Mouse (Mus musculus) Muller cell, postnatal 12 days (primary cell): ENCODE measurements at regions not wholly inside any gene's neighbourhood (a gene's known extent, or its start where the extent isn't known, plus 50 kb on each side); places are given as distances from the start of the nearest gene placed in this dataset.

Source experiments
- DNase-seq: peaks from one replicate; pipeline ENCODE4 v3.0.0-alpha.2; 2015; ENCODE audit errors: inconsistent ontology term

DNA sequence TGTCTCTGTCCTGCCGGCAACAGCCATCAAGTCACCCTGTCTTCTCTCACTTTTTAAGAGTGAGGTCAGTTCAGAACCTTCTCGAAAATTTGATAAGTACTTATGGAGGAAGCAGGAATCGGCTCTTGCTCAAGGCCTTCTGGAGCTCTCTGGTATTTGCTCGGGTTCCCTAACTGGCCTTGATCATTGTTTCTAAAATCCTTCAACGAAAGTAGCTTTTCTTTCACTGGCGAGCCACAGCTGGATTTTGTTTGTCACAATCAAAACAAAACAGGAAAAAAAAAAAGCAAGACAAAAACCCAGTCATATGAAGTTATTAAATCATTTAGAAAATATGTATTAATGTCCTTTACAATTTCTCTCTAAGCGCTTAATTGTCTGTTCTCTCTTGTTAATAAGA, 156.6 kb upstream of the Tex13c2 start:
- no peak for DNase-seq

DNA sequence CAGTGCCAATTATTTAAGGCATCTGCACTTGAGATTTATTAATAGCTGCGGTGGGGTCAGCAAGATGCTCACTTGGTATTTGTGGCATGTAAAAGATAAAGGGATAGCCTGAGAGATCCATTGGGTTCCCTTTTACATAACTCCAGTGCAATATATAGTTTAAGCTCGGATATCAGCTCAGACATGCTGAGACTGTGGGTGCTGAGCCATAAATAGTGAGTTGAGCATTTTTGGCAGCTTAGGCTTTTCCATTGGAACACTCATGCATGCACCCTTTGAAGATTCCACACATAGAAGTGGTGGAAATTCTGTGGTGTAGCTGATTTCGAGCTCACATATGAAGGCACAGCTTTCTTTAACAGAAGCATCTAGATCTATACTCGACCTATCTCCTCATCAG, 155.9 kb upstream of the Tex13c2 start:
- DNase-seq = peak; percentile 73

DNA sequence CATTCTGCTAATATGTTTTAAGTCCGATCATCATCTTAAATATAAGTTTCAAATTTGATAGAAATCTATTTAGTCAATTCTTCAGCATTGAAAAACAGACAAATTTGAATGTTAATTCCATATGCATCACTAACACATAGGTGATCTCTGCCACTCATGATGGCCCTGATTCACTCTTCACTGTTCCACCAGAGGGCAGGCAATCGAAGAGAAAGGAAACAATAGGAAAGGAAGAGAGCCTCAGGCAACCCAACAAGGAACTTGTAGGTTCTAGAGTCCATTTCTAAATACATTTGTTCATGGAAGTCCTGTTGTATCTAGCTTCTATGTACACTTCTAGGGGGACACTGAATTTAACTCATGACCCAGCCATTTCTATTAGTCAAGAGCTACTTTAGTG, 154.7 kb upstream of the Tex13c2 start:
- no peak for DNase-seq

DNA sequence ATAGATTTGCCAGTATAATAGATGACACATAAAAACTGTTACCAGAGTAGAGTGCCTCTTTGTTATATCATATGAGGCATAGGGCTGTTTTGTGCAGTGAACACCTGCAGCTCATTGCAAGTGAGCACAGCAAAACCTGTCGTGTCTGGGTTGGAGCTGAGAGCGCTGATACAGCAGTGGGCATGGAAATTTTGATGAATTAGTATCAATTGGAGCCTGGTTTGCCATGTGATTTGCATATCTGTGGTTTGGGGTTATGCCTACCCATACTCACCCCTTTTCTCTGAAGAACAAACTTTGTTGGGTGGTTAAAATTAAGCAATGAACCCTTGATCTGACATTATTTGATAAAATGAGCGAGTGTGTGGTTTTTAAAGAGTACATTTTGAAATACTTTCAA, 152.7 kb upstream of the Tex13c2 start:
- DNase-seq = no peak

DNA sequence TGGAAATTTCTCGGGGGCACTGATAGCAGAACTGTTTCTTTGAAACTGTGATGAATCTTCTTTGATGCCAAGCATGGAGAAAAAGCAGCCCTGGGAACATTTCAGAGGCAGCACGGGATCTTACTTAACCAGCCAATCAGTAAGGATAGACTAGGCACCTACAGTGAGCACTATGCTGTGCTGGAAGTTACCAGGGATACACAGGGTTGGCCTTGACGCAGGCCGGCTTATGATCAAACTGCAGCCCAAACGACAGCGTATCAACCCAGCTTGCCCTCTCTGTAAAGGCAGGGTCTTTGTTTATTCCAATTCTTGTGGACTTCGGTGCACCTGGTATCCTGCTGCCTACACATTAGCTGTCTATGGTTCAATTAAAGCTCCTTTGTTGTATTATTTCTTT, 147.1 kb upstream of the Tex13c2 start:
- DNase-seq = no peak

DNA sequence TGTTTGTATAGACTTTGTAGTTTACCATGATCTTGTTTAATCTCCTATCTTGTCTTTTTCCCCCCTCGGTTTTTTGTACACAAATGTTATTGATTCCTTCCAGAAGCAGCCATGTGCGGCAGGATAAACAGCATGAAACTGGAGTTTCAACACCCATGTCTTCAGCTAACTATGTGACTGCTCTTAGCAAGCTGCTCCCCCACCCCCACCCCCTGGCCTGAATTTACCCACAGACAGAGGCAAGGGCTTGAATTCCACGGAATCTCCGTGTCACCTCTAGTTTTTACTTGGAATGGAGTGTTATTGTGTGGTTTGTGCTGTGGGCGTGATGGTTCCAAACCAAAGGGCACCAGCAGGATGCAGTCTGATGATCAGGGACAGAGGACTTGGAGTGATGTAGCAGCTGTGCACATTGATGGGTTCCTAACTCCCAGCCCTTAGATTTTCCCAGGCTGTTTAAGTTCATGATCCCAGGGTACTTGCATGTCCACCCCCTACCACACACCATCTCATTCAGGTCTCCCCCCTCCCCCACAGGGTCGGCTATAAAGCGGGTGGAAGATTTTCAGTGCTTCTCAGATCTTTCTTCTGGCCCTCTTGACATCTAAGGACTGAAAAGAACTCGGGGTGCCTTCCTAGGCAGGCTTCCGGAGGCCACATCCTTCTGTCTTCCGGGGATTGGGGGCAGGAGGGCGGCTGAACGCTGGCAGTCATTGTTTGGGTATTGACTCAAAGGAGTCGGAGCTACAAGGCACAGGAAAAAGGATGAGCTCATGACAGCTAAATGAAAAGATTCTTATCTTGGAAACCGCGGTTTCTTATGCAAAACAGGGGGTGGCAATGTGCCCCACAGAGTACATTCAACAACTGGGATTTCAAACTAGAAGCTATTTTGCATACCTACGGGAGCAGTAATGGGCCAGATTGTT, 146.3 kb upstream of the Tex13c2 start:
- DNase-seq = peak; percentile 88

DNA sequence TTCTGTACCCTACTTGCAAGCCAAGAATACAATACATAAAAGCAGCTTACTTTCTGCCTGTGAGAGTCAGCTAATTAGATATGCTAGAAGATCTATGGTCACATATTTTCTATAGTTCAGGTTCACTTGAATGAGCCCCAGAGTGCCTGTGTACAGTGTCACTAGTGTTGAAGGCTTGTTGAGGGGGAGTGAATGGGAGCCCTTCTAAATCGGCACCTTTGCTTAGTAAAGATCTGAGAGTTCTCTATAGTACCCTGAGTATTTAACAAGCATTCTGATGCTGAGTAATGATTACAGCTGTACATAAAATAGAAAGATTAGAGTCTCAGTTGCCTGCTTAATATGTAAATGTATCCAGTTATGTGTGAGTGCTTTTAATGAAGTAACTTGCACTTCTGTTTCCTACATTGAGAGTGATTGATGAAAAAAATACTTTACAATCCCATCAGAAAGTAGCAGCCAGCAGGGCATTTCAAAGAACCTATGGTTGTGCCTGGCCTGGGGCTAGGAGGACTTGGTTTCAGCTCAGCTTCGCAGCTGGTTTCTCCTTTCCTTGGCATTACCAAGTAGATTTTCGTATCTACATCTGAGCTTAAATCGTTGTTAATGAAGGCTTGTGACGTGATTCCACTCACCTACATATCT, 136.8 kb upstream of the Tex13c2 start:
- no peak for DNase-seq

DNA sequence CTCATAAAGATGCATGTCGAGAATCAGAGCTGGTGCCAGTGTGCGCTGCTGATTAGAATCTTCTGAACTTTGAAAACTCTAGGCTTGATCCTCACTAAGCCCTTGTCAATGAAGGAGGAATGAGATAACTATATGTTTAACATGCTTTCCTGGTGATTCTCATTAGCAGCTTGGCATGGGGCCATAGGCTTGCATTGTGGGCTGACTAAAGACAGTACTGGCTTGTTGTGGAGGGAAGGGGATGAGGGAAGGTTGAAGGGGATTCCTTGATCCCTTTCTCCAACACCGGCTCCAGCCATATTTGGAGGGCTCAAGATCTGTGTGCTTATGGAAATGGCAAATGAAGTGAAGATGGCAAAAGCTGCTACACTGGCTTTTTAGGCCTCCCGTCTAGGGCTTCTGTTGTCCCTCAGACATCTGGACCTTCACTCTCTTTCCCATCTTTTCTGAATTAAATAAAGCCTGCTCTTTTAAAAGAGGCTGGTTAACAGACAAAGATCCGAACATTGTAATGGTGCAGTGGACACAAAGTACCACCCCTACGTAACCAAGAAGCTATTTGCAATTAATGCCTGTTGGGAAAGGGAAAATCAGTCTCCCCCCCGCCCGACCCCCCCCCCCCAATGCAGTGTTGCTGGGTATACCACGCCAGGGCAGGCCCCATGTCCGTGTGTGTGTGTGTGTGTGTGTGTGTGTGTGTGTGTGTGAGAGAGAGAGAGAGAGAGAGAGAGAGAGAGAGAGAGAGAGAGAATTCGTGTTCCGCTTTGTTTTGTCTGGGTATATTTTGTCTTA, 129.9 kb upstream of the Tex13c2 start:
- no peak for DNase-seq

DNA sequence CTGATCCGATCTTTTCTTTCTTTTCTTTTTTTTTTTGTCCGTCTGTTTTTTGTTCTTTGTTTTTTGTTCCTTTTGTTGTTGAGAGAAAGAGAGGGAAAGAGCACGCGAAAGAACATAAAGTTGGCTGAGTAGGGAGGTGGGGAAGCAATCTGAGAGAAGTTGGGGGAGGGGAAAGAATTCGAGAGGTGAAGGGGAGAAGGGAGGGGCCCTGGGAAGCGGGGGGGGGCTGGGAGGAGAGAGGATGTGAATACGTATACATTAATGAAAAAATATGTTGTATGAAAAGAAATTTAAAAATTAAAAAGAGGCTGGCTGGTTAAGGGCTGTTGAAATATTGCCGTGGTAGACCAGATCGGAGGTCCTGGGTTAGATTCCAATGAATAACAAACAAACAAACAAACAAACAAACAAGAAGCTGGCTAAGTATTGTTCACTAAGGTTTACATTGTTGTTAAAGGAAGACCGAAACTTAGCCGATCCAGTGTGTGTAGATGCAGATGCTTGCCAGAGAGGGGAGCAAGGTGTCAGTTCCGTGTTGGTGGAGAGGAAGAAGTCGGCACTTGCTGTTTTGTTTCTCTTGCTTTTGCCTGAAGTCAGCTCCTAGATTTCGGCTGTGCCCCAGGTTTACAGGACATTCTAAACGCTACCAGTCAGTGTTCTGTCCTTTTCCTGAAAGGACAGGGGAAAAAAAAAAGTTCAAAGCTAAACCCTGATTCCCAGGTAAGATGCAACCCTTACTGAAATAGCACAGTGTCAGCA, 129.1 kb upstream of the Tex13c2 start:
- peak; percentile 9 for DNase-seq

DNA sequence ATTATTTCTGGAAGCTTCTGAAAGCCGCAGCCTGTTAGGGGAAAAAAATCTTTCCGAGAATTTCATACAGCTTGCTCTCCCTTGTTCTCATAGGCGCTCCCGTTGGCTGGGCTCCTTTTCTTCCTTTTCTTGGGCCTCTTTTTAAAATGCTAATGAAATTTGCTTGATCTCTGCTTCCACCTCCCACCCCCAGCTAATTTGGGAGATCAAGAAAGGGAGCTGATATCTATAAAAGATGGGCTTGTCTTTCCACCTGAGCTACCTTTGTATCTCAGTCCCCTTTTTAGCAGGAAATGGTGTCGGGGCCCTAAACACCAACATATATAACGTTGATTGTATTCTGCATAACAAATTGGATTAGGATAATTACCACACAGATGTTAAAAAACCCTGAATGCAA, 128.5 kb upstream of the Tex13c2 start:
- no peak for DNase-seq

DNA sequence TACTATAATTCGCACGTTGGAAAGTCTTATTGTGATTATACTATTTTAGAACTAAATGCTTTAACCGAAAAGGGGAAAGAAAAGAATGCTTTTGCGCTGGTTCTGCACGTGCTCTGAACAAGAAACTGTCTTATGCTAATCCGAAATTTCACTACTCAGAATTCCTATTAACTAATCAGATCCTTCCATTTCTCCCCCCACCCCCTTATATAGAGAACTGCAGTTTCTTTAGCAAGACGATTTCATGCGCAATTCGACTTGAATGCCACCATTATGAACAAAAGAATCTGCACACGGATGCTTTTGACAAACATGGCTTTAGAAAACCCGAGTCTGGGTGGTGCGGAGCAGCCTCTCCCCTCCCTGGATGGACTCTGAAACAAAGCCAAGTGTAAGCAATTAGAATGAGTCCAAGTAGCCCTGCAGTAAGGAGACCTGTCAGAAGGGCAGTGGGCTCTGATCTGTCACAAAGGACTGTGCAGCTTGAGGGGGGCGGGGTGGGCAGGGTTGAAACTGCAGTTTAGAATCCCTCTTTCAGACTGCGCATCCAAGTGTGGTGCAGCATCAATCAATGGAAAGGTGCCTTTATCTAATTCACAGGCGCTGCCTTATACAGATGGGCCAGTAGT, 128.0 kb upstream of the Tex13c2 start:
- peak; percentile 15 for DNase-seq

DNA sequence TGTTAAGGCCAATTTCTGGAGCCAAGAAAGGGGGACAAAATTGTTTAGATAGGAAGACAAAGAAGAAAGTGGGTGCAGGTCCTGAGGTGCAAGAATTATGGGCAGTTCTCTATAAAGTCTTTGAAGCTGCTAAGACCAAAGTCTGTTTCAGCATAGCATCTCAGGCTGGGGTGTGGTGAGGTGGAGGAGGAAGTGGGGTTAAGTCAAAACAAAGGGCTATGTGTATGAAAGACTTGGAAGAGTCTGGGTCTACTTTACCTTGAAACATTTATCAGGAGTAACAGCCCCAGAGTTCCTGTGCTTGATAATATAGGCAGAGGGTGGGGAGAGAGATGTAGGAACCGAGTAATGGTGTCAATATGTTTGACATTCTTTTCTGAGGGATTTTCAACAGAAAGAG, 125.4 kb upstream of the Tex13c2 start:
- DNase-seq = no peak

DNA sequence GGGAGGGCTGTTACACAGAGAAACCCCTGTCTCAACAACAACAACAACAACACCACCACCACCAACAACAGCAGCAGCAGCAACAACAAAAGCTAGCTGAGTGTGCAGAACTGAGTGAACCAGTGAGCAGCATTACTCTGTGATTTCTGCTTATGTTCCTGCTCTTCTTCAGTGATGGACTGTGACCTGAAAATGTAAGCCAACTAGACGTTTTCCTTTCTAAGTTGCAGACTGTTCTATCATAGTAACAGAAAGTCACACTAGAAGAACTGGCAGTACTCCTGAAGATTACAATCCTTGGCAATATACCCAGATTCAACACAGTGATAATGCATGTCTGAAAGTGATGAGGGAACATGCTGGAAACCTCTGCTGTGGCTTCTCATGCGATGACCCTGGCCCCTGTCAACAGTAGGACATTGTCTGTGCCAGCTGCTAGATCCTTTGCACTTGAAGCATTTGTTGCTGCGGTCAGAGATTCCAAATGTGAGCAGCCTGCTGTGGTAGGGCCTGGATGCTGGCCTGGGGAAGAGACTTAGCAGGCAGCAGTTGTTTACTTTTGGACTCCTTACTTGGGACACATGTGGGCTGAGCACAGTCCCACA, 115.6 kb upstream of the Tex13c2 start:
- DNase-seq = peak; percentile 65

DNA sequence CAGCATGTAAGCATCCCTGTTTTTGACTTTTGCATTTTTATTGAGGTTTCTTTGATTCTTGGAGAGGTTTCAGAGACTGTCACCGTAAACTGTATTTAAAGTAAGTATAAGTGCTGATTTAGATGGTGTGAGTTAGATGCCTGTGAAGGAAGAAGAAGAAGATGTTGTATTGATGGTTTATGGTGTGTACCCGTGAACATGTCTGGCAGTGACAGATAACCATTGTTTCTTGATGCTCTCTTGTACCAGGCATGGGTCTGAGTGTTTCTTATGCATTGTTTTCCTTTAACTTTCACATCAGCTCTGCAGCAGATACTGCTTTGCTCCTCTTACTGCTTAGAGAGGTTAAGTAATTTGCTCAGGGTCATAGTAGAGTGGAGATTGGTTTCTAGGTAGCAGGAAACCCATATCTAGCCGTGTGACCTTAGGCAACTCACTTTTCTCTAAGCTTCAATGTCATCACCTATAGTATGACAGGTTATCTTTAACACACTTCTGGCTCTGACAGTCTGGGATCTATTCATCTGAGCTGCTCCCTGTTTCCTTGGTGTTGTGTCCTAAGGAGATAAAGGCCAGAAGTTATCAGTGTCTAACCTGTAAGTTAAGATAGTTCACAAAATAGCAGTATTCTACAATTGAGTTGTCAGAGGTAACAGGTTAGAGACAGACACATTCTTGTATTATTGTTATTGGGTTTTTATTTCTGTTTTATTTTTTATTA, 95.5 kb upstream of the Tex13c2 start:
- DNase-seq = no peak

DNA sequence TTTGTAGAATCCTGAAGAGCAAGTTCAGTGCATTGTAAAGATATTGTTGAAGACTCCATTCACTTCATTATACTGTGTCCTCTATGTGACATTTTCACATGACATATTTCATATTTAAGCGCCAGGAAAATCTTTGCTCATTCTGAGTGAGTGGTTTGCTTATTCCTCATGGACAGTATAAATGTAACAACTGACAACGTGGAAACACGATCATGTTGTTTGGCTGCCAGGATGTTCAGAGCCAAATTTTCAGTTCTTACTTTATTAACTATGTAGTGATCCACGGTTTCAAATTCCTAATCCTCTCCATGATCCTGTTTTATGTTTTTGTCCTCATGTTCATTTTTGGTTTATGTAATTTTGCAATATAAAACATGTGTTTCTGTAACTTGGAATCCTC, 93.0 kb upstream of the Tex13c2 start:
- DNase-seq = no peak

DNA sequence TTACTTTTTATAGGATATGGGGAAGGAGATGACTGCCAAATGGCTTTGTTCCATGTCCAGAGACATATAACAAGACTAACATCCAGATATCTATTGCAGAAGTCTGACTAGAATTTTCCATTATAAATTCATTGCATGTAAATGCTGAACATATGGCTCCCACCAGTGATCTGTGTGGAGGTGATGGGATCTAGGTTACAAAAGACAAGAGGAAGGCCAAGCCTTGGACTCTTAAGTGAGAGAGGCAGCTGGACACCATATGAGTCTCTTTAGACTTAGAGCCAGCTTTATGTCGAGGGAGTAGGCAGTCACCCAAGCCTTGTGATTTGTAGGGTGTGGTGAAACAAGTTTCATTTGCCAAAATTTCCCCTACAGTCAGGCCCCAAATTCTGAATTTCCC, 90.7 kb upstream of the Tex13c2 start:
- DNase-seq = no peak

DNA sequence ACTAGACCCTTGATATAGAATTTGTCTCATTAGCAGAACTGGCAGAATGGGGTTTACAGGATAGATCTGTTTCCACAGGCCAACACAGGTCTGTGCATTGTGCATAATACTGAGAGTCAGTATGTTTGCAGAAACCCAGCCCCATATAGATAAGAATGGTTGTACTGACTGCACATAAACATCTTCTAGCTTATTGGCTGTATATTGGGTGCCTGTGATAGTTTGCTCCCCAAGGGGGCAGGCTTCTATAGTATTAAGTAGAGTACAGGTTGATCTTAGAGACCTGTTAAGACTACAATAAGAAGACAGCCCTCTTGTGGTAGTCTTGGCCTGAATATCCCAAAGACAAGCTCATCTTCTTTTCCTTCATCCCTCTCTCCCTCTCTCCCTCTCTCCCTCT, 90.1 kb upstream of the Tex13c2 start:
- no peak for DNase-seq

DNA sequence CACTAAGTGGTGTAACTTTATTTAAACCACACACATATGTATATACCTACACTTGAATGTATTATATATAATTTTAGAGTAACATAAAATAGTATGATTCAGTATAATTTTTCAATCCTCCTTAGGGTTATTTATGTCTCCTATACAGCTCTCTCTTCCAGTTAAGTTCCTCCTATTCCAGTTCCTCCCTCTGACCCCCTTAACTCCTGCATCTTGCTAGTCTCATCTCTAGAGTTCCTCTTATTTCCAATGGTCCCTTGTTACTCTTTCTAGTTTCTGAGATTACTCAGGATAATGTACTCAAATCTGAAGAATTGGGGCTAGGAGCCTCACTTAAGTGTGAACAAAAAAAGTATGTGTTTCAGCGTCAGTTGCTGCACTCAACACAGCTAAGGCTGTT, 88.4 kb upstream of the Tex13c2 start:
- no peak for DNase-seq

DNA sequence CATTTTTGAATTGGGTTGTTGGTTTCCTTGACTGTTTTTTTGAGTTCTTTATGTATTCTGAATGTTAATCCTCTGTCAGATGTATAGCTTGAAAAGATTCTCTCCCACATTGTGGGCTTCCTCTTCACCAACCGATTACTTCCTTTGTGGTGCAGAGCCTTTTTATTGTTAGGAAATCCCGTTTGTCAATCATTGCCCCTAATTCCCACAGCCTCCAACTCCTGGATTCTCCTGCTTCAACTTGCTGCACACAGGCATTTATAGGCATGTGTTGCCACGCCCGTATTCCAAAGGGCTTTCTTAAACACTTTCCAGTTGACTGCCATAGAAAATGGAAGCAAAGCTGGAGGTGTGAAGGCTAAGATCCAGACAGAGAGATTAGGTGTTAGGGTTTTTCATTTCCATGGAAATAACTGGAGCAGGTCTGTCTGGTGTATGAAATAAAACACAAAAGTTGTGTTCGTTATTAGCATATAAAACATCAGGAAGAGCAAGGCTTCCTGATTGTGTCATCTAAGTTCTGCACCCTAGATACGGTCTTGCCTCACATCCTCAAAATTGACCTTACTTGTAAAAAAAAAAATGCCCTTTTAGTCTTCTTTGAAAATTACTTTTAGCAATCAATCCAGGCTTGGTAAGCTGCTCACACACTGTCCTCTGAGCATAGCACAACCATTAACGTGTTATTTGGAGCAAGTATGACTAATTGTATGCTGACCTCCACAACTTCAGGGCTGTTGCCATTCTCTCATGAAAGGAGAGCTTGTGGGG, 87.7 kb upstream of the Tex13c2 start:
- DNase-seq = no peak

DNA sequence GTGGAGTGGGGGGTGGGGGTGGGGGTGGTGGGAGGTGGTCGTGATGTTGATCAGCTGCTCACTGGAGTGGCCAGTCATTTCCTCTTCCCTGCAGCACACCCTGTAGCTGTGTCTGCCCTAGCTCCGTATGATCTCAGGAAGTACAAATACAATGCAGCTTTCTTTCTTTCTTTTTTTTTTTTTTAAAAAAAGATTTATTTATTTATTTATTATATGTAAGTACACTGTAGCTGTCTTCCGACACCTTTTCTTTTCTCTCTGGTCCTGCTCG, 87.2 kb upstream of the Tex13c2 start:
- DNase-seq = no peak
